Mouse (Mus musculus) myocyte (in vitro differentiated cells): ENCODE data around the gene Ppp3ca.

Experiments
- CEBPB ChIP-seq: IDR thresholded peaks from 2 replicates; pipeline ENCODE4 v1.6.1; 2011; ENCODE audit warnings: mild to moderate bottlenecking, moderate library complexity; ENCODE audit not compliant: poor library complexity, insufficient read depth, severe bottlenecking
- E2F4 ChIP-seq: IDR thresholded peaks from one replicate; pipeline ENCODE4 v1.6.1; 2011; ENCODE audit warnings: mild to moderate bottlenecking, control low read depth, moderate library complexity; ENCODE audit not compliant: insufficient read depth
- MAX ChIP-seq: IDR thresholded peaks from one replicate; pipeline ENCODE4 v1.6.1; 2011; ENCODE audit warnings: low read depth, mild to moderate bottlenecking, control low read depth
- POLR2A ChIP-seq: IDR thresholded peaks from one replicate; pipeline ENCODE4 v1.6.1; 2011; ENCODE audit warnings: low read depth, mild to moderate bottlenecking, control low read depth, moderate library complexity; ENCODE audit not compliant: insufficient read length

- TF ChIP-seq MAX = no peak
- no peak for TF ChIP-seq CEBPB
- no peak for TF ChIP-seq E2F4
- no peak for TF ChIP-seq POLR2A
Measured at GRCm38 (mm10) chr3:136833003-136833745, 163.2 kb downstream of the Ppp3ca start.
